In genomic region chr17:62974627-62975279, GRCm38 (mm10) we compare ENCODE assay signal across 17 mouse cellular contexts.
"Had no signal": no experiment of that assay in that cellular context is flagged by ENCODE, and none has a peak within 500 bp of the region (broad histone marks: within the 10 kb centered on the region; RNA-seq: fewer than 3 reads in every experiment).

No protein-coding gene starts in this region.

- H3K9me3 ChIP-seq: liver, embryonic 13.5 days; lung, embryonic 15.5 days had no signal

- H3K36me3 ChIP-seq: limb, embryonic 12.5 days; liver, embryonic 13.5 days; lung, embryonic 15.5 days had no signal

- H3K27ac ChIP-seq: kidney, postnatal 0 days; layer of hippocampus, adult 2 months; limb, embryonic 12.5 days; liver, embryonic 13.5 days; lung, embryonic 15.5 days; macrophage had no signal

- H3K4me1 ChIP-seq: liver, embryonic 13.5 days; megakaryocyte, embryonic 14.5 days had no signal

- ATAC-seq: liver, postnatal 0 days had no signal

- H3K9ac ChIP-seq: limb, embryonic 12.5 days; liver, embryonic 13.5 days; liver, postnatal 0 days; lung, embryonic 15.5 days had no signal

- DNase-seq: kidney, adult 11 months; kidney, adult 9 months; kidney, postnatal 36 days; liver; liver, embryonic 13.5 days; liver, postnatal 0 days; lung, postnatal 14 days; right cerebral cortex, adult 18-20 months; right cerebral cortex, postnatal 25 days; thymus, postnatal 36 days had no signal

- H3K27me3 ChIP-seq: limb, embryonic 12.5 days; liver, embryonic 13.5 days; lung, embryonic 15.5 days; megakaryocyte, embryonic 14.5 days had no signal

- H3K4me3 ChIP-seq: layer of hippocampus, adult 2 months; limb, embryonic 12.5 days; liver, embryonic 13.5 days; lung, embryonic 15.5 days; megakaryocyte, embryonic 14.5 days; myocyte had no signal

- H3K4me2 ChIP-seq: limb, embryonic 12.5 days; liver, embryonic 13.5 days; lung, embryonic 15.5 days had no signal
